Mouse (Mus musculus) lung, adult 2 months (tissue): ENCODE measurements around the gene Car10.

Source experiments
- CTCF ChIP-seq: fragments of 200-500 bp; IDR thresholded peaks from 2 replicates; pipeline ENCODE4 v1.5.1; 2011; ENCODE audit warnings: mild to moderate bottlenecking, low read length, control low read depth; ENCODE audit not compliant: insufficient read depth
- POLR2A ChIP-seq: fragments of 200-500 bp; IDR thresholded peaks from 2 replicates; pipeline ENCODE4 v1.6.1; 2011; ENCODE audit warnings: low read depth, mild to moderate bottlenecking, control low read depth, low read length, borderline replicate concordance; ENCODE audit errors: extremely low read depth

- no peak for TF ChIP-seq CTCF
- no peak for TF ChIP-seq POLR2A
Measured at GRCm38 (mm10) chr11:93536244-93536643, 438.4 kb downstream of the Car10 start.
